Mouse (Mus musculus) induced T-regulatory cell, adult 2 months (primary cell): ENCODE results near the gene Fblim1.

Experiments used
- DNase-seq: peaks from one replicate; pipeline ENCODE4 v3.0.0-alpha.2; 2012; ENCODE audit warnings: low read depth

Fblim1 gene

DNA sequence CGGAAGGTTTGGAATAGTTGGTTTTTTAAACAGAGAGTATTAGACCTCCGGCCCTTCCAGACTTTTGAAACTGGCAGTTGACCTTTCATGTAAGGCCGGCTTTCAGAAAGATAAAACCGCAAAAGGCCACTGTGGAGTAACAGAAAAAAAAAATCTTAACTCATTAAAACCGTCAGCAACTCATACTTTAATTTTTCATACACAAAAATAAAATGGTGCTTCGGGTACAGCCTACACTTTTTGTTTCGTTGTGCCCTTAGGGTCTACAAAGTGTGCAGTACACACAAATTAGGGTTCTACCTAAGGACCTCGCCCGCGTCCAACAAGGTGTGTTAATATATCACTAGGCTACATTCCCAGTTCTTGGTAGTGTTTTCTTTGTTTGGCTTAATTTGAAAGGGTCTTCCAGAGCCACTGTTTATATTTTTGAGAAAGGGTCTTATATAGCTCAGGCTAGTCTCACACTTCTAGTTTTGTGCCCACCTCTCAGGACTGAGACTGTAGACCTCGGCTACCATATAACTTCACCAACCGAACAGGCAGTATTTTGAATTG, 66.6 kb downstream of the Fblim1 start:
- DNase-seq = no peak

DNA sequence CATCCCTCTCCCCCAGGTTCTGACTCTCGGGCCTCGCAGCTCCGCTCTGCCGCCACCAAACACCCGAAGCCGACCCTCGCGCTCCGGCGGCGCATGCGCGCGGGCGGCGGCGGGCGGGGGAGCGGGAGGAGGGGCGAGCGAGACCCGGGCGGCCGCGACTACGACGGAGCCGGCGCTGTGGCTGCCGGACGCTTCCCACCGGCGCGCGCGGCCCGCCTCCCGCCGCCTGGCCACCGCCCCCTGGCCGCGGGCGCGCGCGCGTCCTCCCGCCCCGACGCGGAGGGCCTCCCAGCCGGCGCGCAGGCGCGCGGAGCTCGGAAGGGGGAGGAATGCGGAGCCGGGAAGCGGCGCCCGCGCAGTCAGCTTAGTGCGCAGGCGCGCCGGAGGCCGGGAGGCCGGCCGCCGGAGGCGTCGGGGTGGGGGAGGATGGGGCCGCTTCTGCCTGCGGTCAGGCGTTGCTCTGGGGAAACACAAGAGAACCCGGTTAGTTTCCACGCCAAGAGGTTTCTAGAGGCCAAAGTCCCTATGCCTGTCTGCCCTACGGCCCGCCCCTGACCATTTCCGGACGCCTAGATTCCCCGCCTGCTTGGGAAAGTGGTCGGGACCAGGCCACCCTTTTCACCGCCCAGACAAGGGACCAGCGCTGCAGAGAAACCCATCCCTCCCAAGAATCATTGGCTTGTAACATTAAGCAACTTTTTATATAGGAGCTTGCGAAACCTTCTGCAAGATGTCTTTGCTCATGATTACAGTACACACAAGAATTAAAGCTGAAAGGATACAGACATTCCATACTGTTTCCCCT, 67.3 kb downstream of the Fblim1 start, which contains the start of gene Spen:
Gene Spen (minus strand): TSS at position 190 of the 805 bp plus-strand sequence.
- peak; percentile 96 for DNase-seq

DNA sequence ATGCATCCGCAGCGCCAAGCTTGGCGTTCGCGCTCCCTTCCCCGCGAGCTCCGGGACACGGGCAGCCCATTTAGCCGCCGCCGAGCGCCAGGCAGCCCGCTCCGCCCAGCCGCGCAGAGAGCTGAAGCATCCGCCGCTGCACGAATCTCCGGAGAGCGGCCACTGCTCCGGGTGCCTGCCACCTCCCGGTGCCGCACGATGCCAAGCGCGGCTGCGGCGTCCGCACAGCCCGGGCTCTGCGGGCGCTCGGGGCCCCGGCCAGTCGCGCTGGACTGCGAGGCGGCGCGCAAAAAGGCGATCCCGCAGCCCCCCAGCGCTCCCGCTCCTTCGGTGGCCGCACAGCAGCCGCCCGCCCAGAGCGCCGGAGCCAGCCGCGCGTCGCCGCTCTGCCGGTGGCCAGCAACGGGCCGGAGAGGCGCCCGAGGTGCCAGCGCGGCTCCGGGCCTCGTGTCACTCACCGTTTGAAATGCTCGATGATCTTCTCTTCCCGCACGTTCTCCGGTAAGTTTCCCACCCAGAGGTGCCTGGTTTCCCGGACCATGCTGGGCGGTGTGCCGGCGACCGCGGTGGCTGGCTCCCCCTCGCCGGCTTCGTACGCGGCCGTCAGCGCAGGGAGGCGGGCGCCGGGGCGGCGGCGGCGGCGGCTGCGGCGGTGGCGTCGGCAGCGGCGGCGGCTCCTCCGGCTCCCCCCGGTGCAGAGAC, 68.0 kb downstream of the Fblim1 start:
- peak; percentile 71 for DNase-seq

DNA sequence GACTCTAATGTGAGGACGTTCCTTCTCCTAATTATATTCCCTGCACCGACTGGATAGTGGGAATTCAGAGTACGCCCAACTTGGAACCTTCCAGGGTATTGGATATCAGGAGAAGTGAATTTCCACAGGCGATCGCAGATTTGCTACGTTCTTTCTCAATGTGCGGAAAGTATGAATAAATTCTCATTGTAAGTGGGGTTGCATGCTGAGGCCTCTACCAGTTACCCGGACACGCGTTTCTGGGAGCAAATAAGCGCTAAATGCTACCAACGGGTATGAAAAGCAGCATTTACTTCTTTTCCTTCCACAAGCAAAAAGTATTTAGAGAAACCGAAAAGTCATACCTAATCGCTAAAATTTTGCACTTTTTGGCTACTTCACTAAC, 68.7 kb downstream of the Fblim1 start:
- peak; percentile 62 for DNase-seq

DNA sequence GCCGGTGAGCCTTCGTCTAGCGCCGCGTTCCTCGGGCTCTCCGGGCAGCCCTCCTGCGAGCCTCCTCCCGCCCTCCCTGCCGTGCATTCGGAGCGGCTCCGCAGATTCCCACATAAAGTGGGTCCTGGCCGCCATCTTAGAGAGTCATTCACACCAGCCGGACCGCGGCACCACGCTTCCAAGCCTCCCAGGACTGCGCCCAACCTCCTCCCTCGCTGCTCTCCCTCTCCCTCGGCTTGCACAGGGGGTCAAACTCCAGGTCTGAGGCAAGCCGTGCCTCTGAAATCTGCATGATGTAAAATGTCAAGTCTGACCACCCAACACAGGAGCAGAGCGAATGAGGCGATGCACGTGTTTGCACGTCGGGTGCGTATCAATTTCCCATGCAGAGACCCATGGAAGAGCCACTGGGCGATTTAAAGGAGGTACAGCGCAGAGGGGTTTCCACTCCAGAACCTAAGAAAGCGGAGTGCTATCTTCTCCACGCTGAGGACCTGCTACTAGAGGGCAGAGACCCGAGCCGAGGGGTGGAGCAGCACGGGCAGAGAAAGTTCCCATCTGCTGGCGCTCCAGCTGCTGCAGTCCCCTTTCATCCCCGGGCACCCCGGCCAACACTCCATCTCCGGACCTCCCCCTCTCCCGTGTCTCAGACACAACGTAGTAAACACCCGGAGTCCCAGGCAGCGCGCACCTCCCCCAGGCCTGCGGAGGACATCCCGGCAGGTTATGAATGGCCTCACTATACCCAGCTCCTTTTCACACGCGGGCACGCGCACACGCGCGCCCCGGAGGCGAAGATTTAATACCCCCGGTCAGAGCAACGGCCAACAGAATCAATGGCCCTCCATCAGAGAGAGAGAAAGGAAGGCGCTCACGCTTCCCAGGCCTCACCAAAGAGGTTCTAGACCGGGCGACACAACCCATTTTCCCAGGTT, 69.3 kb downstream of the Fblim1 start:
- peak; percentile 62 for DNase-seq

DNA sequence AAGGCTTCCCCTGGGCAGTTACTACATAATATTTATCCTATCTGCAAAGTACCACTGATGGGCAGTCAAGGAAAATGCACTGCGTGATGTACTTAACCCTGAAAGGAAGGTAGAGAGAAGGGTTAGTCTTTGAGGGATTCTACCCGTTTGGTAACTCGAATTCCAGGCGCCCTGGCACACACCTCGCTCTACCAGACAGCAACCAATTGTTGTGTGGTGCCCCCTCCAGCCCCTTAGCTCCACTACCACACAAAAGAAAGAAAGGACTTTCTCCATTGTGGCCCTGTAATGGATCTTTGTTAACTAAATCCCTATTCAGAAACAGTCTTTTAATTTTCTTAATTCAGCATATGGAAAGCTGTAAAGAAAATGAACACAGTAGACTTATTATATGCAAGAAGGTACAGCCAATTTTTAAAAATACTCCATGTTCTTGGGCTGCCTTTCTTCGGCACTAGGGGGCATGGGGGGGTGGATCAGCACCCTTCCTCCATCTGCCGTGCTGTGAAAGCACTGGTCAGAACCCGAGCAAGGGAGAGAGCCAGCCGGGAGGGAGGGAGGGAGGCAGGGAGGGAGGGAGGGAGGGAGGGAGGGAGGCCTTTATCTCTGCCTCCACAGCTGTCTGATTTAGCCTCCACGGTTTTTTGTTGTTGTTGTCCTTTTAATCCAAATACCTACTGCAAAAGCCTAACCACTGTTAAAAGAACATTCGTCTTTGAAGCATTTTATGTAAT, 70.8 kb downstream of the Fblim1 start:
- DNase-seq = peak; percentile 66

DNA sequence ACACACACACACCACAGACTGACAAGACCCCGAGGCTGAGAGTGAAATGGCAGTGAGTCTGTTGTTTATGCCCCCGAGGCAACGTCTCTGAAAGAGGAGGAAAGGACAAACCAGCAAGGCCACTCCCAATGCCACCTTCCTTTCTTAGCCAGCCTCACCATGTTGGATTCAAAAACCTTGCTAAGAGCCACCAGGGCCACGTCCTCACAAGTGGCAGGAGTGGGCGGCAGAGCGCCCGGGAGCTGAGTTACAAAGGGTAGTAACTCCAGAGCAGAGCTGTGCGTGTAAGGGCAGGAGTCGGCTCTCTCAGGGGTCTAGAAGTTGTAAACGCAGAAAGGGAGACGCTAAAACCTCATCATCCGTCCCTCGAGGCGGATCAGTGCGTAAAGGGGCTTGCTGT, 74.9 kb downstream of the Fblim1 start:
- no peak for DNase-seq

DNA sequence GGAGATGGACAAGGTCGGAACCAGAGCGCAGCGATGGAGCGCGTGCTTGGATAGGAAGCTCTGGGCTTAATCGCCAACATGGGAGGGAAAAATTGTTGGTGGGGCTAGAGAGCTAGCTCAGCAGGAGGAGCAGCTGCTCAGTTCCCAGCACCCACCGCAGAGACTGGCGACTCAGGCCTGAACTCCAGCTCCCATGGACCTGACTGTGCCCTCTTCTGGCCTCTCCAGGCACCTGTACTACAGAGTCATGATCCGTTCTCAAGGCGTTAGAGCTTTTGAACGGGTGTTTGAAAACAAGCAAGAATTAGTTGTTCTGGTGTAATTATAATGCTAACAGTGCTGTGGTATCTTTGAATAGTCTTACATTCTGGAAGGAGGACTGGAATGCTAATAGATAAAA, 77.0 kb downstream of the Fblim1 start:
- DNase-seq = no peak

DNA sequence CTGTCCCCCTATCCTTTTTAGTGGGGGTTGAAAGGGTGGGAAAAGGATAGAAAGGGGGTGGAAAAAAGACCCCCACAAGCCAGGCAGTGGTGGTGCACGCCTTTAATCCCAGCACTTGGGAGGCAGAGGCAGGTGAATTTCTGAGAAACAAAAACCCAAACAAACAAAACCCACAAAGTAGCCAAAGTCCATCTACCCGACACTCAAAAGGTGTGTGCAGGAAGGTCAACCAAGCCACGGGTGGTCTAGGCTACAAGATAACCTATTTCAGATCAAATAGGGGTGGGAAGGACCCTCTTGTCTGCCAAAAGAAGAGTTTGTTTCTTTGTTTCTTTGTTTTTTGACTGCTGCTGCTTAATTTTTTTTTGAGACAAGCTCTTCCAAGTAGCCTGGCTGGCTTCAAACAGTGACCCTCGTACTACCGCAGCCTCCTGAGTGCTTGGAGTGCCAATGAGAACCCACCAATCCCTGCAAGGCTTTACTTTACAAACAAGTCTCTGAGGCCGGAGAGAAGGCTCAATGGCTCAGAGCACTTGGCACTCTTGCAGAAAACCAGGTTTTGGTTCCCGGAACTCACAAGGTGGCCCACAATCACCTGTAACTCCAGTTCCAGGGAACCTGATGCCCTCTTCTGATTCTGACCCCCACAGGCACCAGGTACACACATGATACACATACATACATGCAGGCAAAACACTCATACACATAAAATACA, 78.8 kb downstream of the Fblim1 start:
- DNase-seq = no peak
